Mouse (Mus musculus): ENCODE measurements around the gene Relt.
"Not testable (repeated sequence)": the region's sequence is repeated elsewhere in the genome, so short reads cannot be mapped to it uniquely, and the experiment has no call there.

Relt gene

GRCm38 (mm10) chr7:100875822-100876221, 12.6 kb upstream of the Relt start:
- no peak for DNase-seq (ENCODE audit: low spot score)

GRCm38 (mm10) chr7:100873197-100873596, 10.0 kb upstream of the Relt start:
- no peak for DNase-seq (ENCODE audit: low spot score)

DNA sequence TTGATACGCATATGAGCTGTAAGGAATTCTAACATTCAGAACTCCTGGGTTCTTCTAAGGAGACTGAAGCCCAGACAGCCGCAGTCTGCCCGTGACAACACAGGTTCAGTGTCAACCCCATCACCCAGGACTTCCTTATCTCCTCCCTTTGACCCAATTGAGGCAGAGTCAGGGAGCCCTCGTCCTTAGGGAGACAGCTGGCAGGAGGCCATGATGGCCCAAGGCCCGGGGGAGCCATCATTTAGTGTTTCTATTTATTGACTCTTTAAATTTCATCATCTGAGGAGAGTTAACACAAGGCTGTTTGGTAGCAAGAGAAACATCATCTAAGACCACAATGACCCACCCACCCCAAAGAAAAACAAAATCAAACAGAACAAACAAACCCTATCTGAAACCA, 8.6 kb upstream of the Relt start:
- DNase-seq (ENCODE audit: low spot score) = no peak

- no peak for DNase-seq (ENCODE audit: low spot score)
Measured at GRCm38 (mm10) chr7:100871355-100871754, 8.1 kb upstream of the Relt start.

GRCm38 (mm10) chr7:100869877-100870629, 6.8 kb upstream of the Relt start:
- no peak for DNase-seq (ENCODE audit: low spot score)

DNA sequence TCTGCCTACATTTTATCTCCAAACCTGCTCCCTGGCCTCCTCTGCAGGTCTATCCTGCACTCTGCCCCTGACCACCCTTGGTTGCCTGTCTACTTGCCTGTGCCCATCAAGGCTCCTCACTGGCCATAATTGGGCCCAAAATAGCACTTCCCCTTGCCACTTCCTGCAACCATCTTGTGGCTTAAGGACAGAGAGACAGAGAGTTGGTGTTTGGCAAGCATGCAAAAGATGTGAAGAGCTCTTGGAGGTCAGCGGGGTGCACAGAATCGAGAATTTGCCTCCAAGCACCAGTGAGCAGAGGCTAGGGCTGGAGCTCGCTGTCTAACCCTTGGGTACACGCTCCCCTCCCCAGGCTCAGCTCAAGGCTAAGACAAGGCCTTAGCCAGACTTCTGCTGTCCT, 5.3 kb upstream of the Relt start:
- DNase-seq (ENCODE audit: low spot score) = no peak

DNA sequence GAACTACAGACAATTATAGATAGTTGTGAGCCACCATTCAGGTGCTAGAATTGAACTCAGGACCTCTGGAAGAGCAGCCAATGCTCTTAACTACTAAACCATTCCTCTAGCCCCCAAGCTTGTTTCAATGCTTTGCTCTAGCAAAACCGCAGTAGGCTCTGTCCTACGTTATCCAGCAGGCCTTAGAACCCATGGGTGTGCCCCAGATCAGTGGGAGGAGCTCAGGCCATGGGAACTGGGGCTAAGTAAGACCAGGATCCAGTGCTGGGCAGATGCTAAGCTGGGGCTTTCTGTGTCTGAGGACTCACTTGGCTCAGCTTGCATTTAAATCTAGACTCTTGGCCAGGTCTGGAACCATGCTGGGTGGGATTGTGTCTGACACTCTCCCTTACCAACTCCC, 4.3 kb upstream of the Relt start:
- DNase-seq (ENCODE audit: low spot score) = no peak

DNA sequence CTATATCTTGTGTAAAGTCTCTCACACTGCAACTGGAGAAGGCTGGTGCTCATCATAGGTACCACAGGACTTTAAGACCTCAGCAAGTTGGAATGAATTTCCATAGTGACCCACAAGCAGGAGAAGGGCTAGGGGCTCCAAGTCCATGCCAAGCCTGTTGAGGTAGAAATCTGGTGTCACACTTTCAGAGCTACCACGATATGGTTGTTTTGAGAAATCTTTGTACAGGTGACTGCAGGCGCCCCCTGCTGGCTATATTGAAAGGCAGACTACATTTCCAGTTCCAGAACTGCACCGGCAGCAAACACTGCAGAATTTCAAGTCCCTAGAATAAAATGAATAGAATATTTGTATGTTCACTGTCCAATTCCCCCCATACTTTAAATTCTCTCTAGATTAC, 3.4 kb upstream of the Relt start:
- peak; percentile 83 for DNase-seq (ENCODE audit: low spot score)

DNA sequence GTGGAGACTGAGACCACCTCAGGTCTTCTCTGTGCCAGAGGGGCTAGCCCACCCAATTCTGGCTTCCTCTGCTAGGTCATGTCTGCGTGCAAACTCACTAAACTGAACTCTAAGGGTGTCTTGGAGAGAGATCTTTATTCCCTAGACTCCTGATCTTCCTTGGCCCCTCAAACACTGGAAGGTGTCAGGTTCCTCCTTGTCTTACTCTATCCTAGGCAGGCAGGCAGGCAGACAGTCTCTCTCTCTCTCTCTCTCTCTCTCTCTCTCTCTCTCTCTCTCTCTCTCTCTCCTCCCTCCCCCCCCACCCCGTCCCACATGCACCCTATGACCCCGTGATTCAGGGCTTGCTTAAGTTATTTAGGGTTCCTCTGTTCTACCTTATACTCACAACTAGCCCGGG, 893 bp downstream of the Relt start:
- peak; percentile 29 for DNase-seq (ENCODE audit: low spot score)

- no peak for DNase-seq (ENCODE audit: low spot score)
Measured at GRCm38 (mm10) chr7:100861209-100861608, 2.0 kb downstream of the Relt start.

GRCm38 (mm10) chr7:100860450-100860849, 2.8 kb downstream of the Relt start:
- DNase-seq (ENCODE audit: low spot score) = no peak

DNA sequence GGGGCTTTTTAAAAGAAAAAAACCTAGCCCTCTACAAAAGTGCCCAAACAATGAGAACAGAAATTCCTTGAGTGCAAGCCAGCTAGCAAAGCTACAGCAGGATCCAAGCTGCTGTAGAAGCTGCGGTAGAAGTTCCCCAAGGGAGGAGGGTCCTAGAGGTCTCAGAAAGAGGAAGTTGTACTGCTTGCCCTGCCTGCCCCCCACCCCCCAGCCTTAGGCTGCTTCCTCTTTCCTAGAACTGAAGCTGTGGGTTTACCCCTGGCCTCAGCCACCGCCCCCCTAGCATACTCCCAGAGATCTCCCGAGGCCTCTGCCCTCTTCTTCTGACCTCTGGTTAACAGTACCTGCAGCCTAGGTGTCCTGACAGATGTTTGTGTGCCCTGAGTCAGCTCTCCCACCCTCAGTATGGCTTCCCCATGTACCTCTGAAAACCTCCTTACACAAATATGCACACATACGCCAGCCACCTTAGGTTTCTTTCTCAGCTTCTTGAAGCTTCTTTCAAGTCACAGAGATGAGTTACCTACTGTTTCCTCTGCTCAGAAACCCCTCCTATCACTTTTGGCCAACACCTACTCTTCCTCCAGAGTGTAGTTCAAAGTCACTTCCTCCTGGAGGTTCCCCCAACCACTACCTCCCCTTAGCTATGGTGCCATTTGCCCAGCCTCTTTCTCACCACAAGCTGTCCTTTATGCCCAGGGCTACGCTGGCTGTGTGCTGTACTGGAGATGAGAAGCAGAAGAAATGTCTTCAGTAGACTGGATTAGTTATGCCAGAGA, 7.3 kb downstream of the Relt start:
- no peak for DNase-seq (ENCODE audit: low spot score)

GRCm38 (mm10) chr7:100855300-100855699, 7.9 kb downstream of the Relt start:
- no peak for DNase-seq (ENCODE audit: low spot score)

- no peak for DNase-seq (ENCODE audit: low spot score)
Measured at GRCm38 (mm10) chr7:100854861-100855260, 8.4 kb downstream of the Relt start.

DNA sequence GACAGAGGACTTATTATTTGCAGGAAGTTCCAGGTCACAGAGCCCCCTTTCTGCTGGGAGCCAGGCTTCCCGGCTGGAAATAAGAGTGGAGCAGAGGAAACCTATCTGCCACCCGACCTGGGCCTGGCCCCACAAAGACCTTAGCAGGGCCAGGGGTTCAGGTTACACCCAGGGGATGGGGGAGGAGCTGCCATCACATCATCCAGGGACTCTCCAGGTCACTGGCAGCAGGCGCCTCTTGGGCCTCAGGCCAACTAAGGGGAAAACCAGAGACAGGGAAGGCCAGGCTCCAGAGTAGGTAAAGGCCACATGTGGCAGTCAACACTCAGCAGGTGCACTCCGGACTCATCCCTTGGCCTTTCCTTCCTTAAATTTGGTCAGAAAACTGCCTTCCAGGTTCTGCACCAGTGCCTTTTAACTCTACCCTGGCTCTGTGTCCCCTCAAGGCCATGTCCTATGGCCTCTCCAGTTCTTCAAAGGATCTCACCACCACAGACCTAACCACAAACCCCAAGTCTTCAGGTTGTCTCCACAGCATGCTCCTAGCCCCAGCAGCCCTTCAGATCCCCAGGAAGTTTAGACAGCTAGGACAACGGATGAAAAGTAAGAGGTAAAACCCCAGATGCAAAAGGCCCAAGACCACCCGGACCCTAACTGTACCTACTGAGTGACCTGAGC, 9.0 kb downstream of the Relt start:
- peak; percentile 48 for DNase-seq (ENCODE audit: low spot score)

DNA sequence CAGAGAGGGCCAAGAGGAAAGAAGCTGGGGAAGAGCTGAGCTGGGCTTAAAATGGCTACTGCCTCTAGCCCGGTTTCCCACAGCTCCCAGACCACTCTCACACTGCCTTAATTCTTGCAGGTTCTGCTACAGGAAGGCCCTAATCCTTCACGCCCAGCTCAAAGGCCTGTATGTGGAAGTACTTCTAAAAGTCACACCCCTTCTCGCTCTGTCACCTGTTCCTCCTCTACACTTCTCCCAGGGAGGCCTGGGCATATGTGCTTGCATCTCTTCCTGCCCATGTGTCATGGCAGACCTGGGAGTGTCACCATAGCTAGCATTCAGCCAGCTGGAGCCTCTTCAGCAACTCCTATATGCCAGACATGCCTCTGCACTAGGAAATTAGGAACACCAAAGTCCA, 9.8 kb downstream of the Relt start:
- no peak for DNase-seq (ENCODE audit: low spot score)

- no peak for DNase-seq (ENCODE audit: low spot score)
Measured at GRCm38 (mm10) chr7:100851481-100852356, 11.5 kb downstream of the Relt start.

GRCm38 (mm10) chr7:100849508-100849907, 13.7 kb downstream of the Relt start:
- no peak for DNase-seq (ENCODE audit: low spot score)

GRCm38 (mm10) chr7:100848744-100849143, 14.5 kb downstream of the Relt start:
- DNase-seq (ENCODE audit: low spot score) = peak; percentile 76

GRCm38 (mm10) chr7:100847131-100847530, 16.1 kb downstream of the Relt start:
- DNase-seq (ENCODE audit: low spot score) = no peak

DNA sequence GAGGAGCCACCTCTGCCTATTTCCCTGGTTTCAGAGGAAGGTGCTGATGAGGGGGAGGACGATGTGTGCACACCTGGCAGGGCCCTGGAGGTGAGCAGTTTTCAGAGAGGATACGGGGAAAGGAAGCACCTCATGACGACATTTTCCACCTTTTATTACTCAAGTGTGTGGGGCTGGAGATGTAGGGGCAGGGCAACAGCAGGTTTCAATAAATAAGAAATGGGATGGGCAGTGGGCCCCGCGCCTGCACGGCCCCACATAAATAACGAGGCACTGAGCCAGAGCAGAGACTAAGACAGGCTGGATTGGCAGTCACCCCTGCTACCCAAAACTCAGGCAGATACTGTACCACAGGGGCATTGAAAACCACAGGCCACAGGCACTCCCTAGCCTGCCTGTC, 17.2 kb downstream of the Relt start:
- not testable (repeated sequence) for DNase-seq (ENCODE audit: low spot score)

GRCm38 (mm10) chr7:100845412-100845811, 17.8 kb downstream of the Relt start:
- DNase-seq (ENCODE audit: low spot score) = peak; percentile 36

Measured in embryo, embryonic 10.5 days (tissue).